In the genomic region with DNA sequence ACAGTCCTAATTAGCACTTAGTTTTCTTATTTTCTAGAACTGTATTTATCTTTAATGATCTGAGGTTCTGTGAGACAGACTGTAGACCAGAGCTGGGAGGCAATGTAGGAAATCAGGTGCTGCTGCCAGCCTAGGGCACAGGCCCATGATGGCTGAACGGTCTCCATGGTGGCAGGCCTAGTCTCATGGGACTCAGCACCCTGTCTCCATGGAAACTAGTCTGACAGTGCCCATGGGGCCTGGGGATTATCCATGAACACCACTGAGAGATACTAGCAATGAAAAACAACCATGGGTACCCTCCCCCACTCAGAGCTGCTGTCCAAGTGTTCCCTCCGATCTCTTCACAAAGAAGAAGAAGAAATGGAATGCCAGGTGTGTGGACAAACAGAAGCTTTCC, we compare ENCODE assay signal across 16 mouse cellular contexts. TPM values are rescaled to one million over a fixed set of nuclear protein-coding genes. Genes with fewer than 3 reads are reported as not detected.
DNase-seq lines count a peak whose midpoint lies in the region; ATAC-seq lines count a peak whose summit lies in the region.
"Had no signal": no experiment of that assay in that cellular context is flagged by ENCODE, and none has a peak within 500 bp of the region (broad histone marks: within the 10 kb centered on the region; RNA-seq: fewer than 3 reads in every experiment).

No protein-coding gene starts in this region.

- H3K27me3 ChIP-seq in hindbrain, embryonic 16.5 days (replicated peaks; ENCODE audit: control insufficient read depth, insufficient read depth, low read length), result no peaks in the 10 kb centered on the region
- no peaks in the 10 kb centered on the region for H3K27me3 ChIP-seq in hindbrain, embryonic 12.5 days
- H3K27me3 ChIP-seq in forebrain, embryonic 15.5 days, result no peaks in the 10 kb centered on the region
- H3K27me3 ChIP-seq in midbrain, embryonic 16.5 days (ENCODE audit: control insufficient read depth, insufficient read depth, low read depth, low read length), result no peaks in the 10 kb centered on the region
- H3K27me3 ChIP-seq: limb, embryonic 13.5 days had no signal

- H3K4me1 ChIP-seq in hindbrain, embryonic 16.5 days (ENCODE audit: control insufficient read depth, insufficient read depth, low read depth, low read length), result peaks cover 15% of the 10 kb centered on the region
- peaks cover 22% of the 10 kb centered on the region for H3K4me1 ChIP-seq in hindbrain, embryonic 12.5 days
- H3K4me1 ChIP-seq in forebrain, embryonic 15.5 days, result peaks cover 33% of the 10 kb centered on the region
- H3K4me1 ChIP-seq in midbrain, embryonic 16.5 days (ENCODE audit: control insufficient read depth, insufficient read depth, low read length), result peaks cover 34% of the 10 kb centered on the region

- no peak overlapping the region for H3K9ac ChIP-seq in hindbrain, embryonic 16.5 days (ENCODE audit: low read depth, low read length)
- H3K9ac ChIP-seq in hindbrain, embryonic 12.5 days, result no peak overlapping the region
- no peak overlapping the region for H3K9ac ChIP-seq in forebrain, embryonic 15.5 days (replicated peaks)
- H3K9ac ChIP-seq in midbrain, embryonic 16.5 days (ENCODE audit: low read depth, low read length), result no peak overlapping the region
- H3K9ac ChIP-seq: limb, embryonic 13.5 days had no signal

- DNase-seq in brain, adult 2 months (ENCODE audit: low read depth, low spot score), result peak; percentile 15
- no peak for DNase-seq in cerebellum, adult 8-10 months
- DNase-seq in adrenal gland, postnatal 25 days, result no peak
- DNase-seq in right cerebral cortex, postnatal 4 days, result no peak
- DNase-seq: gastrocnemius, adult 2 months; heart, adult 2 months; kidney, postnatal 14 days had no signal

- H3K4me3 ChIP-seq in hindbrain, embryonic 16.5 days (ENCODE audit: low read length), result no peak overlapping the region
- no peak overlapping the region for H3K4me3 ChIP-seq in hindbrain, embryonic 12.5 days
- H3K4me3 ChIP-seq in forebrain, embryonic 15.5 days, result no peak overlapping the region
- H3K4me3 ChIP-seq in midbrain, embryonic 16.5 days (ENCODE audit: low read depth, low read length), result no peak overlapping the region
- H3K4me3 ChIP-seq: erythroblast, embryonic 14.5 days; gastrocnemius, adult 2 months; heart, adult 2 months; limb, embryonic 13.5 days had no signal

- no peak overlapping the region for H3K4me2 ChIP-seq in hindbrain, embryonic 16.5 days (ENCODE audit: low read length)
- no peak overlapping the region for H3K4me2 ChIP-seq in hindbrain, embryonic 12.5 days (replicated peaks)
- no peak overlapping the region for H3K4me2 ChIP-seq in forebrain, embryonic 15.5 days (replicated peaks)
- no peak overlapping the region for H3K4me2 ChIP-seq in midbrain, embryonic 16.5 days (ENCODE audit: low read length)
- H3K4me2 ChIP-seq: limb, embryonic 13.5 days had no signal

- no peaks in the 10 kb centered on the region for H3K9me3 ChIP-seq in hindbrain, embryonic 16.5 days (ENCODE audit: control insufficient read depth, low read length)
- H3K9me3 ChIP-seq in hindbrain, embryonic 12.5 days (replicated peaks), result no peaks in the 10 kb centered on the region
- H3K9me3 ChIP-seq in forebrain, embryonic 15.5 days, result no peaks in the 10 kb centered on the region
- no peaks in the 10 kb centered on the region for H3K9me3 ChIP-seq in midbrain, embryonic 16.5 days (replicated peaks; ENCODE audit: control insufficient read depth, low read length, poor library complexity, severe bottlenecking)
- H3K9me3 ChIP-seq: G1E; limb, embryonic 13.5 days had no signal

- no peak overlapping the region for H3K27ac ChIP-seq in hindbrain, embryonic 16.5 days (ENCODE audit: low read depth, low read length)
- no peak overlapping the region for H3K27ac ChIP-seq in hindbrain, embryonic 12.5 days
- peak overlapping the region; percentile 67 for H3K27ac ChIP-seq in forebrain, embryonic 15.5 days (replicated peaks)
- peak overlapping the region; percentile 73 for H3K27ac ChIP-seq in midbrain, embryonic 16.5 days (ENCODE audit: low read length)
- H3K27ac ChIP-seq: gastrocnemius, adult 2 months; heart, adult 2 months; limb, embryonic 13.5 days; macrophage had no signal

- 45% methylated on average over 2 of the region's 2 CpGs for WGBS in hindbrain, embryonic 16.5 days
- WGBS in hindbrain, embryonic 12.5 days, result 58% methylated on average over 2 of the region's 2 CpGs
- 41% methylated on average over 2 of the region's 2 CpGs for WGBS in forebrain, embryonic 15.5 days
- WGBS in midbrain, embryonic 16.5 days, result 14% methylated on average over 2 of the region's 2 CpGs

- peak; percentile 28; the same call in 1 of the 2 replicates for ATAC-seq in hindbrain, embryonic 16.5 days
- no peak for ATAC-seq in hindbrain, embryonic 12.5 days (ENCODE audit: low FRiP score)
- ATAC-seq in forebrain, embryonic 15.5 days (replicated peaks), result peak; percentile 42; the same call in 1 of the 2 replicates
- ATAC-seq in midbrain, embryonic 16.5 days, result peak; percentile 68
- ATAC-seq: intestine, embryonic 16.5 days had no signal

- H3K36me3 ChIP-seq in hindbrain, embryonic 16.5 days (ENCODE audit: control insufficient read depth, insufficient read depth, low read length), result no peaks in the 10 kb centered on the region
- H3K36me3 ChIP-seq in hindbrain, embryonic 12.5 days, result no peaks in the 10 kb centered on the region
- H3K36me3 ChIP-seq in forebrain, embryonic 15.5 days, result no peaks in the 10 kb centered on the region
- no peaks in the 10 kb centered on the region for H3K36me3 ChIP-seq in midbrain, embryonic 16.5 days (ENCODE audit: control insufficient read depth, insufficient read depth, low read length)
- H3K36me3 ChIP-seq: limb, embryonic 13.5 days had no signal

RNA-seq across cellular contexts. Expression of gene Anapc16, which starts 29.1 kb away (rescaled TPM):
- polyA plus RNA-seq in hindbrain, embryonic 16.5 days (2015; fragmentation: Nextera tagmentation; extraction: Ambion mirVana), result 101 and 116 TPM in 2 replicates
- polyA plus RNA-seq in hindbrain, embryonic 12.5 days (2016; fragmentation: Nextera tagmentation; extraction: Ambion mirVana), result 113 and 119 TPM in 2 replicates
- polyA plus RNA-seq in forebrain, embryonic 15.5 days (2015; fragmentation: Nextera tagmentation; extraction: Ambion mirVana), result 117 TPM in 2 replicates
- 98.9 and 104 TPM in 2 replicates for polyA plus RNA-seq in midbrain, embryonic 16.5 days (2015; fragmentation: Nextera tagmentation; extraction: Ambion mirVana)
- 64.1 and 67.8 TPM in 2 replicates for total RNA-seq in adrenal gland, postnatal 25 days (2021)

RNA-seq across cellular contexts. Expression of gene Ascc1, which starts 29.4 kb away (rescaled TPM):
- 47.7 and 48.3 TPM in 2 replicates for polyA plus RNA-seq in hindbrain, embryonic 16.5 days (2015; fragmentation: Nextera tagmentation; extraction: Ambion mirVana)
- 36.3 and 38.0 TPM in 2 replicates for polyA plus RNA-seq in hindbrain, embryonic 12.5 days (2016; fragmentation: Nextera tagmentation; extraction: Ambion mirVana)
- polyA plus RNA-seq in forebrain, embryonic 15.5 days (2015; fragmentation: Nextera tagmentation; extraction: Ambion mirVana), result 47.9 and 48.9 TPM in 2 replicates
- polyA plus RNA-seq in midbrain, embryonic 16.5 days (2015; fragmentation: Nextera tagmentation; extraction: Ambion mirVana), result 54.0 and 54.5 TPM in 2 replicates
- total RNA-seq in adrenal gland, postnatal 25 days (2021), result 28.8 and 33.8 TPM in 2 replicates

Comparison
In these comparisons a context has a peak if more than half of its experiments do, and no peak if none do; other contexts are left out.
1. H3K27ac ChIP-seq: peak in forebrain, embryonic 15.5 days (single experiment) and midbrain, embryonic 16.5 days (single experiment); none in hindbrain, embryonic 16.5 days (single experiment) and hindbrain, embryonic 12.5 days (single experiment).